Mouse (Mus musculus) brain, embryonic 14.5 days (tissue): ENCODE measurements around the gene Eif4a1.

Experiments
- CTCF ChIP-seq: fragments of 200-500 bp; IDR thresholded peaks from 2 replicates; pipeline ENCODE4 v1.5.1; 2012; ENCODE audit warnings: inconsistent platforms, mild to moderate bottlenecking, moderate library complexity, borderline replicate concordance; ENCODE audit not compliant: insufficient read depth, insufficient read length; ENCODE audit errors: extremely low read depth
- POLR2A ChIP-seq: fragments of 200-500 bp; IDR thresholded peaks from 2 replicates; pipeline ENCODE4 v1.6.1; 2012; ENCODE audit warnings: mild to moderate bottlenecking, inconsistent platforms, borderline replicate concordance; ENCODE audit not compliant: poor library complexity, insufficient read depth, insufficient read length, severe bottlenecking; ENCODE audit errors: extremely low read depth

DNA sequence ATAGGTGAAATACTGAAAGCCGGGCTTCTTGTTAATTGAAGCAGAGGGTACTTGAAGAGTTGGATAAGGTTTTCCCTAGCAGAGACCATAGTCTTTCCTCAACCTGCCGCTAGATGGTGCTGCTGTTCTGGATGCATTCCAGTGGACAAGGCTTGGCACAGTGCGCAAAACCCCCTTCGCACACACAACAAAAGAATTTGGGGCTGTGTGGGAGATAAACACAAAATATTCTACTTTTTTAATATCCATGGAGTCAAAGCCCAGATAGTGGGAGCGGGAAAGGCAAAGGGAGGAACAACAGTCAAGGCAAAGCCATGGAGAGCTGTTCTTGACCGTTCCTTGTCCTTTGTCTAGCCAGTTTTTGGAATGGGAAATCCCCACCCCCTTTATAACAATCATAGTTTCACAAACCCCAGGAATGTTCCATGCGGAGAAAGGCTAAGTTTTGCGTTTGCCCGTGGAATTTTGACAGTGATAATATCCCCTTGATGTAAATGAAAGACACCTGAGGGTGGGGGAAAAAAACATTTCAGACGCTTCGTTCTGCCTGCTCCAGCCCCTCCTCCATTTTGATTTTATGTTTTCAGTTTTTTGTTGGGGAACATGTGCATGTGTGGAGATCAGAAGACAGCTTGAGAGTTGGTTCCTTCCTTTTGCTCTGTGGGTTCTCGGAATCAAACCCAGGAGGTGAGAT is 10.8 kb upstream of the Eif4a1 start:
- peak; percentile 92 for TF ChIP-seq CTCF
- 0 out of 2 replicates have a peak, but pooled peaks have one; percentile 12 for TF ChIP-seq POLR2A
